Mouse (Mus musculus): ENCODE data around the gene Rorb.

DNA sequence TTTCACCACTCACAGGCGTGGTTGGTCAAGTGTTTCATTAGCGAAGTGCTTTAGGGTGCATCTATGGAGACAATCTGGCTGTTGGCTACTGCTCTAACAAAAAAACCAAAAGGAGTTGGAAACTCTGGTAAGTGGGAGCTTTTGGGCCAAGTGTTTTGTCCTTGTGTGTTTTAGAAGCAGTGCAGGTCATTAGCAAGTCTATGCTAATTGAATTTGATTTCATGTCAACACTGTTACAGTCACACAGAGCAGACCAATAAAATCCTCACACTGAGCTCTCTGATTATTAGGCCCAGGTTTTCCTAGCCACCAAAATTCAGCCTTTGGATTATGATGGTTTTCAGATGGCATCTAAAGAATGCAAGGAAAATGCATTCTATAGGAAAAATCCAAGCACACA lies 70.2 kb downstream of the Rorb start:
- TF ChIP-seq POLR2A (IDR thresholded peaks at IDR 0.05; ENCODE audit: borderline replicate concordance, control insufficient read depth, low read depth, low read length) (no peak), CTCF (IDR thresholded peaks at IDR 0.05; ENCODE audit: control insufficient read depth, insufficient read depth, low read length) (no peak)

All from bone marrow, adult 2 months (tissue).